Comparison of ENCODE assay signal across 12 mouse cellular contexts in the genomic region with DNA sequence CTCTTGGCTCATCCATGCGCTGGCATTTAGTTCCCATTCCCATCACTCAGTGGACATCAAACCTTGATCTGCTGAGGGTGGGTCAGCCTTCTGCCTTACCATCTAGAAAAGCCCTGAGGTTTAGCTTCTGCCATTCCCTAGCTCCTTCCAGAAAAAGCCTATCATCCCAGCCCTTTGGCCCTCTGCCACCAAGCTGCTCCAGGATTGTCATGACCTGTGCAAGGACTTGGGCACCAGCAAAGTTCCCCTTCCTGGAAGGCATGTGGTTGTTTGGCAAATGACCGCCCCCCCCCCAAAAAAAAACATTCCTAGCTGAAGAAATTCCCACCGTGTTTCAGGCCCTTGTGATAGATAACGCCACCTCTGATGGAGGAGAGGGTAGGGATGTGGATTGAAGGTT. TPM values are rescaled to one million over a fixed set of nuclear protein-coding genes. Genes with fewer than 3 reads are reported as not detected.
DNase-seq lines count a peak whose midpoint lies in the region; ATAC-seq lines count a peak whose summit lies in the region.
"Had no signal": no experiment of that assay in that cellular context is flagged by ENCODE, and none has a peak within 500 bp of the region (broad histone marks: within the 10 kb centered on the region; RNA-seq: fewer than 3 reads in every experiment).

No protein-coding gene starts in this region.

- H3K4me1 ChIP-seq in forebrain, embryonic 10.5 days = peaks cover 34% of the 10 kb centered on the region
- H3K4me1 ChIP-seq in forebrain, embryonic 16.5 days (replicated peaks; ENCODE audit: control insufficient read depth, insufficient read depth, low read length) = peaks cover 5% of the 10 kb centered on the region; the same call in 1 of the 2 replicates
- peaks cover 26% of the 10 kb centered on the region for H3K4me1 ChIP-seq in kidney, embryonic 15.5 days
- H3K4me1 ChIP-seq in embryonic facial prominence, embryonic 13.5 days = peaks cover 30% of the 10 kb centered on the region
- H3K4me1 ChIP-seq in limb, embryonic 10.5 days = peaks cover 56% of the 10 kb centered on the region

- ATAC-seq in forebrain, embryonic 16.5 days = no peak
- no peak for ATAC-seq in kidney, embryonic 15.5 days (replicated peaks; ENCODE audit: low FRiP score)
- ATAC-seq in embryonic facial prominence, embryonic 13.5 days (ENCODE audit: insufficient number of reproducible peaks, insufficient read depth, low FRiP score, low TSS enrichment, low read depth) = no peak
- ATAC-seq in megakaryocyte, adult 5-6 weeks (ENCODE audit: poor library complexity, severe bottlenecking) = no peak
- no peak for ATAC-seq in monocyte, adult 5-6 weeks (replicated peaks; ENCODE audit: insufficient number of reproducible peaks, low FRiP score, low TSS enrichment, poor library complexity, severe bottlenecking)

- H3K9me3 ChIP-seq in forebrain, embryonic 10.5 days = no peaks in the 10 kb centered on the region; the same call in 1 of the 2 replicates
- H3K9me3 ChIP-seq in forebrain, embryonic 16.5 days (ENCODE audit: control insufficient read depth, low read length) = peaks cover 5% of the 10 kb centered on the region
- H3K9me3 ChIP-seq in kidney, embryonic 15.5 days (replicated peaks) = no peaks in the 10 kb centered on the region
- H3K9me3 ChIP-seq in embryonic facial prominence, embryonic 13.5 days = peaks cover 6% of the 10 kb centered on the region; the same call in 1 of the 2 replicates
- H3K9me3 ChIP-seq in limb, embryonic 10.5 days (replicated peaks) = no peaks in the 10 kb centered on the region

- H3K4me3 ChIP-seq in forebrain, embryonic 10.5 days = no peak overlapping the region
- no peak overlapping the region for H3K4me3 ChIP-seq in forebrain, embryonic 16.5 days (replicated peaks; ENCODE audit: low read length)
- H3K4me3 ChIP-seq in kidney, embryonic 15.5 days (replicated peaks) = no peak overlapping the region
- H3K4me3 ChIP-seq in embryonic facial prominence, embryonic 13.5 days = no peak overlapping the region
- peak overlapping the region; percentile 24 for H3K4me3 ChIP-seq in limb, embryonic 10.5 days
- H3K4me3 ChIP-seq: neural tube, embryonic 12.5 days had no signal

- WGBS in forebrain, embryonic 10.5 days = 47% methylated on average over 4 of the region's 4 CpGs
- WGBS in forebrain, embryonic 16.5 days = 56% methylated on average over 4 of the region's 4 CpGs
- 40% methylated on average over 4 of the region's 4 CpGs for WGBS in kidney, embryonic 15.5 days
- WGBS in embryonic facial prominence, embryonic 13.5 days = 23% methylated on average over 4 of the region's 4 CpGs
- WGBS in limb, embryonic 10.5 days = 30% methylated on average over 4 of the region's 4 CpGs

- H3K27me3 ChIP-seq in forebrain, embryonic 10.5 days (ENCODE audit: poor library complexity, severe bottlenecking) = no peaks in the 10 kb centered on the region
- no peaks in the 10 kb centered on the region for H3K27me3 ChIP-seq in forebrain, embryonic 16.5 days (replicated peaks; ENCODE audit: control insufficient read depth, insufficient read depth, low read length)
- no peaks in the 10 kb centered on the region for H3K27me3 ChIP-seq in kidney, embryonic 15.5 days
- H3K27me3 ChIP-seq in embryonic facial prominence, embryonic 13.5 days = no peaks in the 10 kb centered on the region
- no peaks in the 10 kb centered on the region for H3K27me3 ChIP-seq in limb, embryonic 10.5 days (ENCODE audit: low read depth, poor library complexity, severe bottlenecking)
- H3K27me3 ChIP-seq: neural tube, embryonic 12.5 days had no signal

- DNase-seq in forebrain, embryonic 10.5 days (ENCODE audit: extremely low spot score, low spot score) = no peak
- DNase-seq in kidney, adult 9 months = no peak
- DNase-seq in limb, embryonic 10.5 days (ENCODE audit: low spot score) = no peak
- DNase-seq: cerebellum, adult 11 months; spleen, adult 18-20 months had no signal

- peak overlapping the region; percentile 74; the same call in 1 of the 2 replicates for H3K27ac ChIP-seq in forebrain, embryonic 10.5 days
- H3K27ac ChIP-seq in forebrain, embryonic 16.5 days (ENCODE audit: low read length) = no peak overlapping the region
- H3K27ac ChIP-seq in kidney, embryonic 15.5 days = peak overlapping the region; percentile 76
- H3K27ac ChIP-seq in embryonic facial prominence, embryonic 13.5 days = peak overlapping the region; percentile 83
- peak overlapping the region; percentile 85 for H3K27ac ChIP-seq in limb, embryonic 10.5 days
- H3K27ac ChIP-seq: liver, embryonic 14.5 days; neural tube, embryonic 12.5 days had no signal

- no peak overlapping the region for H3K9ac ChIP-seq in forebrain, embryonic 16.5 days (replicated peaks; ENCODE audit: low read depth, low read length)
- no peak overlapping the region for H3K9ac ChIP-seq in kidney, embryonic 15.5 days
- H3K9ac ChIP-seq in embryonic facial prominence, embryonic 13.5 days = no peak overlapping the region
- H3K9ac ChIP-seq: liver, embryonic 14.5 days; neural tube, embryonic 12.5 days had no signal

- no peak overlapping the region for H3K4me2 ChIP-seq in forebrain, embryonic 16.5 days (ENCODE audit: low read length)
- no peak overlapping the region for H3K4me2 ChIP-seq in kidney, embryonic 15.5 days
- H3K4me2 ChIP-seq in embryonic facial prominence, embryonic 13.5 days = peak overlapping the region; percentile 9; the same call in 1 of the 2 replicates
- H3K4me2 ChIP-seq: neural tube, embryonic 12.5 days had no signal

- H3K36me3 ChIP-seq in forebrain, embryonic 10.5 days (replicated peaks) = peaks cover 29% of the 10 kb centered on the region
- H3K36me3 ChIP-seq in forebrain, embryonic 16.5 days (ENCODE audit: control insufficient read depth, insufficient read depth) = no peaks in the 10 kb centered on the region
- H3K36me3 ChIP-seq in kidney, embryonic 15.5 days = peaks cover 36% of the 10 kb centered on the region
- H3K36me3 ChIP-seq in embryonic facial prominence, embryonic 13.5 days = peaks cover 32% of the 10 kb centered on the region
- peaks cover 46% of the 10 kb centered on the region for H3K36me3 ChIP-seq in limb, embryonic 10.5 days

RNA-seq across cellular contexts. Expression of a gene that starts 14.1 kb away (rescaled TPM):
- polyA plus RNA-seq in forebrain, embryonic 10.5 days (2016; fragmentation: Nextera tagmentation; extraction: Ambion mirVana) = 364 and 368 TPM in 2 replicates
- 147 and 167 TPM in 2 replicates for polyA plus RNA-seq in forebrain, embryonic 16.5 days (2015; fragmentation: Nextera tagmentation; extraction: Ambion mirVana)
- 644 and 695 TPM in 2 replicates for polyA plus RNA-seq in kidney, embryonic 15.5 days (2015; fragmentation: Nextera tagmentation; extraction: Ambion mirVana)
- polyA plus RNA-seq in embryonic facial prominence, embryonic 13.5 days (2015; fragmentation: Nextera tagmentation; extraction: Ambion mirVana) = 1,128 and 1,158 TPM in 2 replicates
- polyA plus RNA-seq in limb, embryonic 10.5 days (2016; fragmentation: Nextera tagmentation; extraction: Ambion mirVana) = 899 and 1,008 TPM in 2 replicates
- 16.0 and 17.3 TPM in 2 replicates for total RNA-seq in megakaryocyte, adult 5-6 weeks (2015)
- total RNA-seq in megakaryocyte, adult 5-6 weeks (2017) = 31.3 and 33.3 TPM in 2 replicates
- 0.43 to 5.5 TPM (median 1.2 TPM) in 3 replicates for total RNA-seq in monocyte, adult 5-6 weeks (2017)

RNA-seq across cellular contexts. Expression of a gene that starts 31.2 kb away (rescaled TPM):
- polyA plus RNA-seq in forebrain, embryonic 10.5 days (2016; fragmentation: Nextera tagmentation; extraction: Ambion mirVana) = 366 and 373 TPM in 2 replicates
- 97.6 and 121 TPM in 2 replicates for polyA plus RNA-seq in forebrain, embryonic 16.5 days (2015; fragmentation: Nextera tagmentation; extraction: Ambion mirVana)
- 249 and 256 TPM in 2 replicates for polyA plus RNA-seq in kidney, embryonic 15.5 days (2015; fragmentation: Nextera tagmentation; extraction: Ambion mirVana)
- 272 and 279 TPM in 2 replicates for polyA plus RNA-seq in embryonic facial prominence, embryonic 13.5 days (2015; fragmentation: Nextera tagmentation; extraction: Ambion mirVana)
- 291 and 354 TPM in 2 replicates for polyA plus RNA-seq in limb, embryonic 10.5 days (2016; fragmentation: Nextera tagmentation; extraction: Ambion mirVana)
- total RNA-seq in megakaryocyte, adult 5-6 weeks (2015) = 299 and 310 TPM in 2 replicates
- 694 and 703 TPM in 2 replicates for total RNA-seq in megakaryocyte, adult 5-6 weeks (2017)
- total RNA-seq in monocyte, adult 5-6 weeks (2017) = 14.1 to 26.1 TPM (median 15.5 TPM) in 3 replicates

RNA-seq across cellular contexts. Expression of a gene that starts 34.0 kb away (rescaled TPM):
- 0.49 and 0.81 TPM in 2 replicates for polyA plus RNA-seq in forebrain, embryonic 10.5 days (2016; fragmentation: Nextera tagmentation; extraction: Ambion mirVana)
- not detected in 2 replicates for polyA plus RNA-seq in forebrain, embryonic 16.5 days (2015; fragmentation: Nextera tagmentation; extraction: Ambion mirVana)
- 0.29 and 0.32 TPM in 2 replicates for polyA plus RNA-seq in kidney, embryonic 15.5 days (2015; fragmentation: Nextera tagmentation; extraction: Ambion mirVana)
- polyA plus RNA-seq in embryonic facial prominence, embryonic 13.5 days (2015; fragmentation: Nextera tagmentation; extraction: Ambion mirVana) = 0.53 and 0.73 TPM in 2 replicates
- polyA plus RNA-seq in limb, embryonic 10.5 days (2016; fragmentation: Nextera tagmentation; extraction: Ambion mirVana) = 0.74 and 1.4 TPM in 2 replicates
- 7.4 and 8.6 TPM in 2 replicates for total RNA-seq in megakaryocyte, adult 5-6 weeks (2015)
- total RNA-seq in megakaryocyte, adult 5-6 weeks (2017) = 4.1 and 4.6 TPM in 2 replicates
- 4.1 to 6.4 TPM (median 4.2 TPM) in 3 replicates for total RNA-seq in monocyte, adult 5-6 weeks (2017)
